Mouse (Mus musculus): ENCODE results near the gene Selenbp1. TPM values are rescaled to one million over a fixed set of nuclear protein-coding genes. Genes with fewer than 3 reads are reported as not detected.

Gene Selenbp1
- polyA plus RNA-seq, 1 experiment from 2014 or later: 237 TPM

- WGBS: 41% methylated on average over 5 of the region's 5 CpGs
- H3K4me2 ChIP-seq: no peak overlapping the region
- no peak overlapping the region for H3K4me3 ChIP-seq
- H3K27ac ChIP-seq: no peak overlapping the region
- peaks cover 35% of the 10 kb centered on the region for H3K36me3 ChIP-seq
- H3K9ac ChIP-seq: no peak overlapping the region
- no peaks in the 10 kb centered on the region; the same call in 1 of the 2 replicates for H3K4me1 ChIP-seq
- ATAC-seq (ENCODE audit: borderline replicate concordance, extremely low read depth, low FRiP score, low TSS enrichment): no peak
- H3K9me3 ChIP-seq: no peaks in the 10 kb centered on the region
- no peaks in the 10 kb centered on the region for H3K27me3 ChIP-seq
These were observed 27.5 kb downstream of the Selenbp1 start for GRCm38 (mm10) chr3:94960322-94960721.

GRCm38 (mm10) chr3:94964989-94965388, 32.1 kb downstream of the Selenbp1 start:
- no peaks in the 10 kb centered on the region for H3K9me3 ChIP-seq
- H3K9ac ChIP-seq: no peak overlapping the region
- no peak for ATAC-seq (ENCODE audit: borderline replicate concordance, extremely low read depth, low FRiP score, low TSS enrichment)
- H3K4me3 ChIP-seq: no peak overlapping the region
- no peaks in the 10 kb centered on the region for H3K27me3 ChIP-seq
- H3K4me1 ChIP-seq: no peaks in the 10 kb centered on the region
- H3K36me3 ChIP-seq: no peaks in the 10 kb centered on the region
- 96% methylated on average over 1 of the region's 1 CpGs for WGBS
- H3K27ac ChIP-seq: no peak overlapping the region
- no peak overlapping the region for H3K4me2 ChIP-seq

- H3K4me1 ChIP-seq: no peaks in the 10 kb centered on the region
- H3K27me3 ChIP-seq: no peaks in the 10 kb centered on the region
- H3K9ac ChIP-seq: no peak overlapping the region
- WGBS: 66% methylated on average over 1 of the region's 1 CpGs
- H3K36me3 ChIP-seq: no peaks in the 10 kb centered on the region
- no peak overlapping the region for H3K4me3 ChIP-seq
- H3K9me3 ChIP-seq: no peaks in the 10 kb centered on the region
- no peak overlapping the region for H3K27ac ChIP-seq
- H3K4me2 ChIP-seq: no peak overlapping the region
- ATAC-seq (ENCODE audit: borderline replicate concordance, extremely low read depth, low FRiP score, low TSS enrichment): no peak
These were observed 33.0 kb downstream of the Selenbp1 start for GRCm38 (mm10) chr3:94965878-94966277.

GRCm38 (mm10) chr3:94972552-94972951, 39.7 kb downstream of the Selenbp1 start:
- H3K4me3 ChIP-seq: no peak overlapping the region
- H3K27me3 ChIP-seq: no peaks in the 10 kb centered on the region
- no peak overlapping the region for H3K27ac ChIP-seq
- H3K4me1 ChIP-seq: peaks cover 20% of the 10 kb centered on the region
- no peaks in the 10 kb centered on the region for H3K9me3 ChIP-seq
- no peak overlapping the region for H3K9ac ChIP-seq
- ATAC-seq (ENCODE audit: borderline replicate concordance, extremely low read depth, low FRiP score, low TSS enrichment): no peak
- WGBS: 65% methylated on average over 3 of the region's 3 CpGs
- H3K4me2 ChIP-seq: no peak overlapping the region
- H3K36me3 ChIP-seq: peaks cover 2% of the 10 kb centered on the region; the same call in 1 of the 2 replicates

GRCm38 (mm10) chr3:94973620-94974019, 40.8 kb downstream of the Selenbp1 start:
- peaks cover 4% of the 10 kb centered on the region; the same call in 1 of the 2 replicates for H3K36me3 ChIP-seq
- no peak for ATAC-seq (ENCODE audit: borderline replicate concordance, extremely low read depth, low FRiP score, low TSS enrichment)
- no peaks in the 10 kb centered on the region for H3K9me3 ChIP-seq
- H3K27ac ChIP-seq: no peak overlapping the region
- H3K9ac ChIP-seq: no peak overlapping the region
- H3K27me3 ChIP-seq: no peaks in the 10 kb centered on the region
- H3K4me2 ChIP-seq: peak overlapping the region; percentile 79; the same call in 1 of the 2 replicates
- no peak overlapping the region for H3K4me3 ChIP-seq
- H3K4me1 ChIP-seq: peaks cover 20% of the 10 kb centered on the region
- 86% methylated on average over 5 of the region's 5 CpGs for WGBS

GRCm38 (mm10) chr3:94974026-94974527, 41.2 kb downstream of the Selenbp1 start:
- Histone ChIP-seq H3K9me3 (no peaks in the 10 kb centered on the region), H3K9ac (peak overlapping the region; percentile 41), H3K4me2 (peak overlapping the region; percentile 79), H3K4me3 (peak overlapping the region; percentile 76), H3K27me3 (no peaks in the 10 kb centered on the region), H3K27ac (no peak overlapping the region), H3K36me3 (peaks cover 4% of the 10 kb centered on the region; the same call in 1 of the 2 replicates), H3K4me1 (peaks cover 20% of the 10 kb centered on the region)
- WGBS: 18% methylated on average over 9 of the region's 9 CpGs
- peak; percentile 25 for ATAC-seq (ENCODE audit: borderline replicate concordance, extremely low read depth, low FRiP score, low TSS enrichment)

GRCm38 (mm10) chr3:94974528-94975422, 41.9 kb downstream of the Selenbp1 start, which contains the start of gene Pi4kb:
TSS of gene Pi4kb (plus strand) at chr3:94974731.
- Histone ChIP-seq H3K27me3 (no peaks in the 10 kb centered on the region), H3K4me2 (peak within 1 kb of the TSS; percentile 79), H3K4me3 (peak within 1 kb of the TSS; percentile 76), H3K9me3 (no peaks in the 10 kb centered on the region), H3K36me3 (peaks cover 4% of the 10 kb centered on the region; the same call in 1 of the 2 replicates), H3K4me1 (peaks cover 20% of the 10 kb centered on the region), H3K9ac (peak within 1 kb of the TSS; percentile 86), H3K27ac (peak within 1 kb of the TSS; percentile 94)
- ATAC-seq (ENCODE audit: borderline replicate concordance, extremely low read depth, low FRiP score, low TSS enrichment): peak; percentile 93
- under 1% methylated on average over 57 of the region's 57 CpGs for WGBS

GRCm38 (mm10) chr3:94984312-94984711, 51.5 kb downstream of the Selenbp1 start:
- no peak overlapping the region for H3K9ac ChIP-seq
- no peak overlapping the region for H3K27ac ChIP-seq
- WGBS: 88% methylated on average over 11 of the region's 11 CpGs
- H3K27me3 ChIP-seq: no peaks in the 10 kb centered on the region
- peaks cover 19% of the 10 kb centered on the region for H3K4me1 ChIP-seq
- H3K9me3 ChIP-seq: no peaks in the 10 kb centered on the region
- ATAC-seq (ENCODE audit: borderline replicate concordance, extremely low read depth, low FRiP score, low TSS enrichment): no peak
- no peak overlapping the region for H3K4me2 ChIP-seq
- peaks cover 51% of the 10 kb centered on the region for H3K36me3 ChIP-seq
- H3K4me3 ChIP-seq: no peak overlapping the region

- H3K4me1 ChIP-seq: peaks cover 30% of the 10 kb centered on the region
- no peaks in the 10 kb centered on the region for H3K27me3 ChIP-seq
- WGBS: 81% methylated on average over 2 of the region's 2 CpGs
- H3K9ac ChIP-seq: no peak overlapping the region
- no peak overlapping the region for H3K4me2 ChIP-seq
- no peak overlapping the region for H3K27ac ChIP-seq
- H3K4me3 ChIP-seq: no peak overlapping the region
- H3K36me3 ChIP-seq: peaks cover 53% of the 10 kb centered on the region
- H3K9me3 ChIP-seq: no peaks in the 10 kb centered on the region
- ATAC-seq (ENCODE audit: borderline replicate concordance, extremely low read depth, low FRiP score, low TSS enrichment): no peak
These were observed 52.7 kb downstream of the Selenbp1 start for GRCm38 (mm10) chr3:94985513-94985912.

GRCm38 (mm10) chr3:94987578-94987977, 54.7 kb downstream of the Selenbp1 start:
- Histone ChIP-seq H3K27ac (no peak overlapping the region), H3K36me3 (peaks cover 49% of the 10 kb centered on the region), H3K4me2 (no peak overlapping the region), H3K9ac (no peak overlapping the region), H3K9me3 (no peaks in the 10 kb centered on the region), H3K4me1 (peaks cover 30% of the 10 kb centered on the region), H3K27me3 (no peaks in the 10 kb centered on the region), H3K4me3 (no peak overlapping the region)
- ATAC-seq (ENCODE audit: borderline replicate concordance, extremely low read depth, low FRiP score, low TSS enrichment): no peak

- Histone ChIP-seq H3K4me2 (peak overlapping the region; percentile 25), H3K9ac (no peak overlapping the region), H3K9me3 (no peaks in the 10 kb centered on the region), H3K4me1 (peaks cover 30% of the 10 kb centered on the region), H3K27ac (peak overlapping the region; percentile 75), H3K4me3 (no peak overlapping the region), H3K36me3 (peaks cover 52% of the 10 kb centered on the region), H3K27me3 (no peaks in the 10 kb centered on the region)
- 22% methylated on average over 9 of the region's 9 CpGs for WGBS
- ATAC-seq (ENCODE audit: borderline replicate concordance, extremely low read depth, low FRiP score, low TSS enrichment): peak; percentile 71; the same call in 1 of the 2 replicates
These were observed 56.4 kb downstream of the Selenbp1 start for GRCm38 (mm10) chr3:94989159-94989761.
